Mouse (Mus musculus) adipocyte (in vitro differentiated cells): Measurements from ENCODE around the gene Ttf1.

ENCODE experiments used
- DNase-seq: peaks from one replicate; pipeline ENCODE4 v3.0.0-alpha.2; 2016; ENCODE audit warnings: low spot score

Gene Ttf1

DNA sequence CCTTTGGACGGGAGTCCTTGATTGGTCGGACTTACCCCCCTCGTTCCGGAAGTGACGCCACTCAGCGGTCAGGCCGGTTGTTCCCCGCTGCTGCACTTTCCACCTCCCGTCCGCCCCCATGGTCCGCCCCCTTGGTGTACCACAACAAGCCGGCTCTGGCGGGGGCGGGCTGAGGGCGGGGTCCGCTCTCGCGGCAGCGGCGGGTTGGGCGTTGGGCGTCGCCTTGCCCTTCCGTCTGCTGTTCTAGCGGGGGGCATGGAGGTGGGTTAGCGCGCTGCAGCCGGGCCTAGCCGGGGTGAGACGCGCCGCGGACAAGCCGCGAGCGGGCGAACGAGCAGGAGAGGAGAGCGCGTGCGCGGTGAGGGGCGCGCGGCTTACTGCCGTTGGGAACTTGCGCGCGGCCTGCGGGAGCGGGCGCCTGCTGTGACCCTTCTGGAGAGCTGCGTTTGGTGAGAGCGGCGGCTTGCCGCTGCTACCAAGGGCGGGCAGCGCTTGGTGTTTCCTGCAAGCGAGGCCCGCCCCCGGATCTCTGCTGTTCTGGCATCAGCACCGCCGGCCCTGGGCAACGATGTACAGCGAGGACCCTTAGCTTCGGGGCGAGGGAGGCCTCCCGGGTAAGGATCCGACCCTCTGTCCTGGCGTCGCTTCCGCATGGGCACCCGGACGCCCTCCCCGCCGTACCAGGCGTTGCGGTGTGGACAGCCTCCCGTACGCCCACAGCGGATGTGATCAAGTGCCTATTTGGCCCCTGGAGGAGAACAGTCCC is 65.1 kb downstream of the Ttf1 start:
- DNase-seq = peak; percentile 98

DNA sequence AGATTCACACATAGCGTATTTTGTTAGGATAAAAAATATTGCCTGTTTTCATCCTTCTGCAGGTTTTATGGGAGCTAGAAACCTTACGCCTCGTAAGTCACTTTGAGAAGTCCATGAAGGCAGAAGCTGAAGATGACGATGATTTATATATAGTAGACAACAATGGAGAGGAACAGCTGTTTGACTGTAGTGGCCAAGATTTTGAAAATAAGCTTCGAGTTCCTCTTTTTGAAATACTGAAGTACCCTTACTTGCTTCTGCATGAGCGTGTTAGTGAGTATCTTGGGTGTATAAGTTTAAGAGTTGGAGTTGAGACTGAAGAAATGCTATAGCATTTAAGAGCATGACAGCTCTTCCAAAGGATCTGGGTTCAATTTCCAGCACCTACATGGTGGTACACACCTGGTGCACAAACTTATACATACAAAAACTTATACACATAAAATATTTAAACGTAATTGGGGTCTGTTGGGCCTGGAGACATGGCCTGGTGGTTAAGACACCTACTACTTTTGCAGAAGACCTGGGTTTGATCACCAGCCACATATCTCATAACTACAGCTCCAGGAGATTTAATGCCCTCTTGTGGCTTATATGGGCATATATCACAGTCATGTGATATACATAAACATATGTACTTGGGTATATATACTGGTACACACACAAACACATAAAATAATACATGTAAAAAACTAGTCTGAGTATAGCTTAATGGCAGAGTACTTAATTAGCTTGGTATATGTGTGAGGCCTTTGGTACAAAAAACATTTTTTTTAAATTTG is 70.2 kb downstream of the Ttf1 start:
- DNase-seq = no peak

- DNase-seq = no peak
Observed at GRCm38 (mm10) chr2:29135161-29135560, 75.1 kb downstream of the Ttf1 start.
